Mouse (Mus musculus) C2C12 (cell line): ENCODE data around the gene Lrrc52.

Source experiments
- CEBPB ChIP-seq: IDR thresholded peaks from one replicate; pipeline ENCODE4 v1.6.1; 2011; ENCODE audit warnings: low read depth, mild to moderate bottlenecking, control low read depth, moderate library complexity
- CTCF ChIP-seq: IDR thresholded peaks from one replicate; pipeline ENCODE4 v1.5.1; 2011; ENCODE audit not compliant: control insufficient read depth, insufficient read depth, insufficient read length
- MAX ChIP-seq: IDR thresholded peaks from one replicate; pipeline ENCODE4 v1.6.1; 2011; ENCODE audit warnings: mild to moderate bottlenecking, control low read depth

DNA sequence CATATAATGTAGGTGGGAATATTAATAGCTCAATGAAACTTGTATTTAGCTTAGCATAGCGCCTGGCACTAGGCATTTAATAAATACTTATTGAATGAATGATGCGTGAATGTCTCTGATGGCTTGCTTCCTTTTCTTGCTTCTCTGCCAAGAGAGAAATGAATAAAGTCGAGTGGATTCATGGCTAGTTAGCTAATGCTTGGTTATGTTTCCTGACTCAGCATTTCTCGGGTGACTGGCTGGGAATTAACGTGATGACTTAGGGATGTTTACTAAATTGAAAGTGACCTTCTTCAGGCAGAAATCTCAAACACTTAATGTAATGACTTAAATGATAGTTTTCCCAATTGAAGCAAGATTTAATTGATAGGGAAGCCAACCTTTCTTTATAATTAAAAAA lies 1.3 kb upstream of the Lrrc52 start:
- TF ChIP-seq CEBPB (no peak), MAX (no peak), CTCF (no peak)
